Mouse (Mus musculus): ENCODE measurements at regions not wholly inside any gene's neighbourhood (a gene's known extent, or its start where the extent isn't known, plus 50 kb on each side); places are given as distances from the start of the nearest gene placed in this dataset.

- TF ChIP-seq POLR2A (IDR thresholded peaks at IDR 0.05; ENCODE audit: insufficient read length, low read depth) (no peak), MAX (IDR thresholded peaks at IDR 0.05; ENCODE audit: low read depth) (no peak), SRF (IDR thresholded peaks at IDR 0.05; ENCODE audit: control insufficient read depth, insufficient read length, low read depth) (no peak), TCF12 (IDR thresholded peaks at IDR 0.05; ENCODE audit: insufficient read depth, poor library complexity, severe bottlenecking) (no peak), USF1 (IDR thresholded peaks at IDR 0.05; ENCODE audit: low read depth) (no peak), E2F4 (IDR thresholded peaks at IDR 0.05; ENCODE audit: insufficient read depth) (no peak), CEBPB (IDR thresholded peaks at IDR 0.05; ENCODE audit: insufficient read depth, poor library complexity, severe bottlenecking) (no peak), MYOG (IDR thresholded peaks at IDR 0.05; ENCODE audit: control insufficient read depth in 1 of 3, insufficient read depth in 1 of 3, insufficient read length in 2 of 3, low read depth in 2 of 3) (no peak), MYOD1 (IDR thresholded peaks at IDR 0.05; ENCODE audit: control insufficient read depth in 1 of 3, insufficient read length in 2 of 3, low read depth in 2 of 3) (no peak), POLR2AphosphoS2 (IDR thresholded peaks at IDR 0.05; ENCODE audit: insufficient read length, low read depth) (no peak), TCF3 (IDR thresholded peaks at IDR 0.05; ENCODE audit: insufficient read length, low read depth) (no peak), REST (IDR thresholded peaks at IDR 0.05; ENCODE audit: insufficient read depth, insufficient read length) (no peak)
These were observed 68.3 kb downstream of the Zfp36l2 start for GRCm38 (mm10) chr17:84119221-84120017.
